Mouse (Mus musculus) hindbrain, embryonic 10.5 days (tissue): ENCODE results near the gene Mfsd4b4. TPM values are rescaled to one million over a fixed set of nuclear protein-coding genes. Genes with fewer than 3 reads are reported as not detected.
"Not testable (repeated sequence)": the region's sequence is repeated elsewhere in the genome, so short reads cannot be mapped to it uniquely, and the experiment has no call there.

Source experiments
- DNase-seq: peaks from one replicate; pipeline ENCODE4 v3.0.0-alpha.2; 2017; ENCODE audit warnings: low spot score
- H3K27ac ChIP-seq: fragments of 300-500 bp; sonication (generic); 2 replicates; pipeline ENCODE4 v1.5.1; 2016; ENCODE audit warnings: mild to moderate bottlenecking, moderate library complexity
- H3K27me3 ChIP-seq: fragments of 300-500 bp; sonication (generic); 2 replicates; pipeline ENCODE4 v1.6.1; 2016; ENCODE audit warnings: mild to moderate bottlenecking; ENCODE audit not compliant: poor library complexity, insufficient read depth, severe bottlenecking
- H3K36me3 ChIP-seq: fragments of 300-500 bp; sonication (generic); 2 replicates; pipeline ENCODE4 v1.6.1; 2016; ENCODE audit warnings: mild to moderate bottlenecking, moderate library complexity
- H3K4me1 ChIP-seq: fragments of 300-500 bp; sonication (generic); replicated peaks from 2 replicates; pipeline ENCODE4 v1.6.1; 2016; ENCODE audit warnings: mild to moderate bottlenecking
- H3K4me3 ChIP-seq: fragments of 300-500 bp; sonication (generic); 2 replicates; pipeline ENCODE4 v1.5.1; 2016; ENCODE audit warnings: mild to moderate bottlenecking, moderate library complexity
- H3K9me3 ChIP-seq: fragments of 300-500 bp; sonication (generic); 2 replicates; pipeline ENCODE4 v1.6.1; 2016; ENCODE audit warnings: mild to moderate bottlenecking, moderate library complexity
- WGBS: fragments of 180-500 bp; shearing (Covaris S2); methylation state at CpG from one replicate; pipeline ENCODE4 v1.1.7; 2016; 5-methylcytosine and 5-hydroxymethylcytosine counted together
- polyA plus RNA-seq: library from polyadenylated mRNA; unstranded; fragments of >200 nt; fragmentation: Nextera tagmentation; extraction: Ambion mirVana; gene quantifications from 2 replicates; pipeline ENCODE4 v1.2.1, GENCODE M21; 2016

The Mfsd4b4 gene
- polyA plus RNA-seq = 2.8 and 4.1 TPM in 2 replicates

- H3K27ac ChIP-seq = peak within 1 kb of the TSS; percentile 95
- H3K4me1 ChIP-seq = peaks cover 16% of the 10 kb centered on the region
- peak within 1 kb of the TSS; percentile 73 for H3K4me3 ChIP-seq
- no peaks in the 10 kb centered on the region for H3K27me3 ChIP-seq
- H3K9me3 ChIP-seq = 0 out of 2 replicates have a peak, but pooled peaks cover 3% of the 10 kb centered on the region
- no peaks in the 10 kb centered on the region for H3K36me3 ChIP-seq
- peak; percentile 94 for DNase-seq
- WGBS = under 1% methylated on average over 41 of the region's 41 CpGs
These were observed at the start of gene Mfsd4b4 for GRCm38 (mm10) chr10:39898874-39899371. Gene Mfsd4b4 (minus strand): TSS chr10:39899238.

GRCm38 (mm10) chr10:39947195-39947594, 48.2 kb upstream of the Mfsd4b4 start:
- DNase-seq, H3K4me1 ChIP-seq, H3K9me3 ChIP-seq, H3K27ac ChIP-seq, H3K36me3 ChIP-seq, H3K27me3 ChIP-seq, H3K4me3 ChIP-seq: not testable (repeated sequence)
- WGBS = 77% methylated on average over 3 of the region's 3 CpGs

GRCm38 (mm10) chr10:39936553-39936952, 37.5 kb upstream of the Mfsd4b4 start:
- no peak for DNase-seq
- H3K27me3 ChIP-seq = no peaks in the 10 kb centered on the region
- 81% methylated on average over 7 of the region's 7 CpGs for WGBS

GRCm38 (mm10) chr10:39926616-39927139, 27.6 kb upstream of the Mfsd4b4 start, which contains the start of gene Mfsd4b2:
Gene Mfsd4b2 (minus strand): TSS chr10:39926923.
- H3K36me3 ChIP-seq = no peaks in the 10 kb centered on the region
- peak; percentile 55 for DNase-seq
- H3K4me1 ChIP-seq = peaks cover 10% of the 10 kb centered on the region
- H3K9me3 ChIP-seq = no peaks in the 10 kb centered on the region
- H3K27ac ChIP-seq = peak within 1 kb of the TSS; percentile 81
- H3K4me3 ChIP-seq = peak within 1 kb of the TSS; percentile 61
- peaks cover 35% of the 10 kb centered on the region for H3K27me3 ChIP-seq
- WGBS = under 1% methylated on average over 41 of the region's 41 CpGs

More at GRCm38 (mm10) chr10:39936553-39936952, 37.5 kb upstream of the Mfsd4b4 start:
- Histone ChIP-seq H3K9me3 (no peaks in the 10 kb centered on the region), H3K27ac (no peak overlapping the region), H3K4me3 (no peak overlapping the region), H3K4me1 (no peaks in the 10 kb centered on the region), H3K36me3 (no peaks in the 10 kb centered on the region)

- Histone ChIP-seq H3K27me3 (peaks cover 35% of the 10 kb centered on the region), H3K4me1 (peaks cover 10% of the 10 kb centered on the region)
- H3K27ac ChIP-seq, H3K9me3 ChIP-seq, DNase-seq, H3K36me3 ChIP-seq, H3K4me3 ChIP-seq: not testable (repeated sequence)
- 74% methylated on average over 8 of the region's 8 CpGs for WGBS
These were observed 25.5 kb upstream of the Mfsd4b4 start for GRCm38 (mm10) chr10:39924556-39924955.

GRCm38 (mm10) chr10:39912616-39913015, 13.6 kb upstream of the Mfsd4b4 start:
- Histone ChIP-seq H3K4me1 (no peaks in the 10 kb centered on the region), H3K9me3 (no peaks in the 10 kb centered on the region), H3K27ac (no peak overlapping the region), H3K27me3 (no peaks in the 10 kb centered on the region), H3K4me3 (no peak overlapping the region), H3K36me3 (no peaks in the 10 kb centered on the region)
- no peak for DNase-seq

GRCm38 (mm10) chr10:39908768-39909441, 9.9 kb upstream of the Mfsd4b4 start:
- Histone ChIP-seq H3K27me3 (no peaks in the 10 kb centered on the region), H3K4me3 (no peak overlapping the region), H3K4me1 (0 out of 2 replicates have a peak, but pooled peaks cover 2% of the 10 kb centered on the region), H3K36me3 (no peaks in the 10 kb centered on the region), H3K27ac (no peak overlapping the region), H3K9me3 (no peaks in the 10 kb centered on the region)
- 78% methylated on average over 13 of the region's 13 CpGs for WGBS
- no peak for DNase-seq

- H3K36me3 ChIP-seq = no peaks in the 10 kb centered on the region
- H3K27me3 ChIP-seq = no peaks in the 10 kb centered on the region
- H3K27ac ChIP-seq = no peak overlapping the region
- no peak for DNase-seq
- no peaks in the 10 kb centered on the region for H3K9me3 ChIP-seq
- no peak overlapping the region for H3K4me3 ChIP-seq
- 83% methylated on average over 10 of the region's 10 CpGs for WGBS
- H3K4me1 ChIP-seq = 0 out of 2 replicates have a peak, but pooled peaks cover 2% of the 10 kb centered on the region
These were observed 8.0 kb upstream of the Mfsd4b4 start for GRCm38 (mm10) chr10:39906799-39907658.

- no peak for DNase-seq
- Histone ChIP-seq H3K36me3 (no peaks in the 10 kb centered on the region), H3K9me3 (no peaks in the 10 kb centered on the region), H3K4me3 (no peak overlapping the region), H3K27ac (no peak overlapping the region), H3K4me1 (peaks cover 8% of the 10 kb centered on the region), H3K27me3 (no peaks in the 10 kb centered on the region)
- WGBS = 79% methylated on average over 3 of the region's 3 CpGs
These were observed 5.2 kb upstream of the Mfsd4b4 start for GRCm38 (mm10) chr10:39904191-39904590.

GRCm38 (mm10) chr10:39896503-39896902, 2.5 kb downstream of the Mfsd4b4 start:
- peaks cover 16% of the 10 kb centered on the region for H3K4me1 ChIP-seq
- no peaks in the 10 kb centered on the region for H3K27me3 ChIP-seq
- H3K4me3 ChIP-seq = no peak overlapping the region
- H3K27ac ChIP-seq = no peak overlapping the region
- DNase-seq = no peak
- 81% methylated on average over 5 of the region's 5 CpGs for WGBS
- H3K9me3 ChIP-seq = 0 out of 2 replicates have a peak, but pooled peaks cover 3% of the 10 kb centered on the region
- peaks cover 2% of the 10 kb centered on the region; the same call in 1 of the 2 replicates for H3K36me3 ChIP-seq

GRCm38 (mm10) chr10:39893702-39894697, 5.0 kb downstream of the Mfsd4b4 start:
- Histone ChIP-seq H3K27me3 (no peaks in the 10 kb centered on the region), H3K27ac (no peak overlapping the region), H3K36me3 (peaks cover 5% of the 10 kb centered on the region; the same call in 1 of the 2 replicates), H3K4me3 (no peak overlapping the region), H3K4me1 (peaks cover 8% of the 10 kb centered on the region), H3K9me3 (0 out of 2 replicates have a peak, but pooled peaks cover 3% of the 10 kb centered on the region)
- WGBS = 76% methylated on average over 11 of the region's 11 CpGs
- no peak for DNase-seq

- Histone ChIP-seq H3K27ac (no peak overlapping the region), H3K27me3 (no peaks in the 10 kb centered on the region), H3K4me1 (no peaks in the 10 kb centered on the region), H3K36me3 (peaks cover 5% of the 10 kb centered on the region; the same call in 1 of the 2 replicates), H3K9me3 (no peaks in the 10 kb centered on the region), H3K4me3 (no peak overlapping the region)
- WGBS = 67% methylated on average over 3 of the region's 3 CpGs
- DNase-seq = no peak
These were observed 10.4 kb downstream of the Mfsd4b4 start for GRCm38 (mm10) chr10:39888621-39889020.
